Mouse (Mus musculus) bone marrow, adult 2 months (tissue): Measurements from ENCODE around the gene Gpr61. TPM values are rescaled to one million over a fixed set of nuclear protein-coding genes. Genes with fewer than 3 reads are reported as not detected.

ENCODE experiments used
- H3K27ac ChIP-seq: fragments of 200-500 bp; 2 replicates; pipeline ENCODE4 v1.5.1; 2012; ENCODE audit warnings: low read depth, mild to moderate bottlenecking, control low read depth, inconsistent platforms, low read length; ENCODE audit not compliant: control insufficient read depth, poor library complexity, insufficient read depth
- H3K4me1 ChIP-seq: fragments of 200-500 bp; 2 replicates; pipeline ENCODE4 v1.6.1; 2011; ENCODE audit warnings: low read length; ENCODE audit not compliant: control insufficient read depth, insufficient read depth
- H3K4me3 ChIP-seq: fragments of 200-500 bp; replicated peaks from 2 replicates; pipeline ENCODE3; 2011; ENCODE audit warnings: mild to moderate bottlenecking, low read depth, low read length, control low read depth; ENCODE audit not compliant: control insufficient read depth
- CTCF ChIP-seq: fragments of 200-500 bp; IDR thresholded peaks from 2 replicates; pipeline ENCODE4 v1.5.1; 2011; ENCODE audit warnings: low read length, control low read depth; ENCODE audit not compliant: control insufficient read depth, insufficient read depth
- POLR2A ChIP-seq: fragments of 200-500 bp; IDR thresholded peaks from 2 replicates; pipeline ENCODE4 v1.6.1; 2011; ENCODE audit warnings: low read depth, mild to moderate bottlenecking, control low read depth, low read length, borderline replicate concordance; ENCODE audit not compliant: control insufficient read depth
- WGBS: fragments of 180-500 bp; shearing (Covaris S2); methylation state at CpG from one replicate; pipeline ENCODE4 v1.1.7; 2018; 5-methylcytosine and 5-hydroxymethylcytosine counted together
- polyA plus RNA-seq: library from polyadenylated mRNA; stranded (reverse); fragments of >200 nt; gene quantifications from 2 replicates; pipeline ENCODE4 v1.2.4, GENCODE M21; 2011; ENCODE audit warnings: low replicate concordance; ENCODE audit not compliant: missing spikeins, insufficient read depth, insufficient read length

The Gpr61 gene
- polyA plus RNA-seq, 1 experiment = not detected

- peaks cover 5% of the 10 kb centered on the region for H3K4me1 ChIP-seq
- TF ChIP-seq POLR2A (no peak), CTCF (no peak)
- peak overlapping the region; percentile 70 for H3K4me3 ChIP-seq
- no peak overlapping the region for H3K27ac ChIP-seq
- WGBS = 3% methylated on average over 16 of the region's 16 CpGs
These were observed 30.9 kb upstream of the Gpr61 start for GRCm38 (mm10) chr3:108185460-108186097.

GRCm38 (mm10) chr3:108184742-108185141, 30.1 kb upstream of the Gpr61 start:
- 89% methylated on average over 3 of the region's 3 CpGs for WGBS
- TF ChIP-seq CTCF = no peak
- TF ChIP-seq POLR2A = no peak
- H3K27ac ChIP-seq = no peak overlapping the region
- H3K4me3 ChIP-seq = no peak overlapping the region
- H3K4me1 ChIP-seq = peaks cover 5% of the 10 kb centered on the region

- no peak for TF ChIP-seq CTCF
- no peak for TF ChIP-seq POLR2A
- Histone ChIP-seq H3K27ac (no peak overlapping the region), H3K4me1 (no peaks in the 10 kb centered on the region; the same call in 1 of the 2 replicates), H3K4me3 (no peak overlapping the region)
- WGBS = 21% methylated on average over 2 of the region's 2 CpGs
These were observed 25.8 kb upstream of the Gpr61 start for GRCm38 (mm10) chr3:108180514-108180913.

GRCm38 (mm10) chr3:108178756-108179715, 24.4 kb upstream of the Gpr61 start:
- 82% methylated on average over 7 of the region's 7 CpGs for WGBS
- no peaks in the 10 kb centered on the region for H3K4me1 ChIP-seq
- TF ChIP-seq POLR2A (no peak), CTCF (no peak)
- H3K27ac ChIP-seq = no peak overlapping the region
- H3K4me3 ChIP-seq = no peak overlapping the region

GRCm38 (mm10) chr3:108174672-108175531, 20.2 kb upstream of the Gpr61 start:
- no peak for TF ChIP-seq CTCF
- no peak for TF ChIP-seq POLR2A
- 70% methylated on average over 14 of the region's 14 CpGs for WGBS
- H3K27ac ChIP-seq = no peak overlapping the region
- H3K4me1 ChIP-seq = no peaks in the 10 kb centered on the region
- H3K4me3 ChIP-seq = no peak overlapping the region

- H3K27ac ChIP-seq = no peak overlapping the region
- H3K4me3 ChIP-seq = no peak overlapping the region
- no peaks in the 10 kb centered on the region for H3K4me1 ChIP-seq
- TF ChIP-seq POLR2A = no peak
- no peak for TF ChIP-seq CTCF
- WGBS = 64% methylated on average over 3 of the region's 3 CpGs
These were observed 14.5 kb upstream of the Gpr61 start for GRCm38 (mm10) chr3:108169199-108169598.

GRCm38 (mm10) chr3:108167499-108167898, 12.8 kb upstream of the Gpr61 start:
- WGBS = 63% methylated on average over 14 of the region's 14 CpGs
- Histone ChIP-seq H3K4me3 (no peak overlapping the region), H3K27ac (peak overlapping the region; percentile 44), H3K4me1 (no peaks in the 10 kb centered on the region)
- no peak for TF ChIP-seq CTCF
- TF ChIP-seq POLR2A = no peak
